24 mouse cellular contexts compared by ENCODE assay signal in the genomic region with DNA sequence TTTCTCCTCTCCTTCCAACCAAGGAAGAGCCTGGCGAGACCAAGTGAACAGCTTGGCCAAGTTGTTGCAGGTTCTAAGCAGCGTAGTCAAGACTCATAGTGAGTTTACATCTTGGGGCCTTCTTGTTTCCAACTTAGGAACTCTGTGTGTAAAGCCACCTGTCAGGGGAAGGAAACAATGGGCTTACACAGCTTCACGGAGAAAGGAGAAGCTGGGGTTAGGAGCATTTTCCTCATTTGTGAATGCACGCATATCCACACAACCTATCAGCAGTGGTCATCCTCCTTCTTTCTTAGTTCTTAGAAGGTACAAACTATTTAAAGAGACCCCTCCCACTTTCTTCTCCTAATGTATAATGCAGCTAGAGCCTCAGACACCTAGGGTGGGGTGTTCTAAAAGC.
"Had no signal": no experiment of that assay in that cellular context is flagged by ENCODE, and none has a peak within 500 bp of the region (broad histone marks: within the 10 kb centered on the region; RNA-seq: fewer than 3 reads in every experiment).

No protein-coding gene starts in this region.

- H3K9ac ChIP-seq: heart, embryonic 12.5 days; hindbrain, embryonic 13.5 days; hindbrain, embryonic 15.5 days; kidney, embryonic 15.5 days; limb, embryonic 13.5 days; limb, embryonic 15.5 days; liver, embryonic 12.5 days had no signal

- H3K4me1 ChIP-seq: heart, embryonic 10.5 days; heart, embryonic 12.5 days; hindbrain, embryonic 13.5 days; hindbrain, embryonic 15.5 days; limb, embryonic 13.5 days; limb, embryonic 15.5 days had no signal

- DNase-seq: gastrocnemius, postnatal 14 days; gastrocnemius, postnatal 36 days; heart, adult 18-20 months; heart, postnatal 10 days; heart, postnatal 4 days; kidney, adult 11 months; kidney, adult 2 months; kidney, adult 9 months; kidney, postnatal 14 days; kidney, postnatal 36 days; layer of hippocampus, adult 9-11 months; layer of hippocampus, postnatal 36 days; left cerebral cortex, postnatal 4 days had no signal

- H3K4me3 ChIP-seq: heart, embryonic 10.5 days; heart, embryonic 12.5 days; hindbrain, embryonic 13.5 days; hindbrain, embryonic 15.5 days; kidney, embryonic 15.5 days; limb, embryonic 13.5 days; limb, embryonic 15.5 days; liver, embryonic 12.5 days had no signal

- ATAC-seq: hindbrain, postnatal 0 days; intestine, embryonic 16.5 days; liver, embryonic 12.5 days had no signal

- H3K4me2 ChIP-seq: heart, embryonic 12.5 days; hindbrain, embryonic 13.5 days; hindbrain, embryonic 15.5 days; kidney, embryonic 15.5 days; limb, embryonic 13.5 days; limb, embryonic 15.5 days; liver, embryonic 12.5 days had no signal

- H3K27me3 ChIP-seq: heart, embryonic 12.5 days; hindbrain, embryonic 13.5 days; hindbrain, embryonic 15.5 days; kidney, embryonic 15.5 days; limb, embryonic 13.5 days; limb, embryonic 15.5 days had no signal

- H3K9me3 ChIP-seq: heart, embryonic 10.5 days; hindbrain, embryonic 13.5 days; hindbrain, embryonic 15.5 days; kidney, embryonic 15.5 days; limb, embryonic 13.5 days; limb, embryonic 15.5 days; liver, embryonic 12.5 days had no signal

- H3K36me3 ChIP-seq: heart, embryonic 10.5 days; heart, embryonic 12.5 days; hindbrain, embryonic 13.5 days; hindbrain, embryonic 15.5 days; kidney, embryonic 15.5 days; limb, embryonic 13.5 days; limb, embryonic 15.5 days; liver, embryonic 12.5 days had no signal

- H3K27ac ChIP-seq: heart, embryonic 10.5 days; hindbrain, embryonic 13.5 days; hindbrain, embryonic 15.5 days; hindbrain, postnatal 0 days; kidney, embryonic 15.5 days; kidney, postnatal 0 days; limb, embryonic 13.5 days; limb, embryonic 15.5 days; liver, embryonic 12.5 days had no signal
